Mouse (Mus musculus): ENCODE measurements around the gene Rab33a. TPM values are rescaled to one million over a fixed set of nuclear protein-coding genes. Genes with fewer than 3 reads are reported as not detected.

Gene Rab33a
- polyA plus RNA-seq, 1 experiment from 2014 or later, result 29.9 TPM

GRCm38 (mm10) chrX:48521651-48522050 lies 2.6 kb downstream of the Rab33a start:
- WGBS, result 77% methylated on average over 3 of the region's 3 CpGs
- Histone ChIP-seq H3K4me1 (ENCODE audit: control insufficient read depth, insufficient read depth, low read length) (no peaks in the 10 kb centered on the region), H3K4me3 (ENCODE audit: low read depth, low read length) (no peak overlapping the region), H3K27ac (ENCODE audit: low read depth, low read length) (no peak overlapping the region), H3K27me3 (ENCODE audit: control insufficient read depth, insufficient read depth, low read length) (no peaks in the 10 kb centered on the region), H3K4me2 (ENCODE audit: low read depth) (no peak overlapping the region), H3K9ac (ENCODE audit: low read length) (no peak overlapping the region), H3K9me3 (ENCODE audit: control insufficient read depth, low read length) (no peaks in the 10 kb centered on the region), H3K36me3 (ENCODE audit: control insufficient read depth, insufficient read depth, low read length) (no peaks in the 10 kb centered on the region)
- ATAC-seq (ENCODE audit: insufficient read depth, low FRiP score, low TSS enrichment), result no peak
- no peak for DNase-seq (ENCODE audit: low spot score)

GRCm38 (mm10) chrX:48523512-48523911 lies 4.4 kb downstream of the Rab33a start:
- no peaks in the 10 kb centered on the region for H3K4me1 ChIP-seq (ENCODE audit: control insufficient read depth, insufficient read depth, low read length)
- H3K4me2 ChIP-seq (ENCODE audit: low read depth), result no peak overlapping the region
- no peaks in the 10 kb centered on the region for H3K9me3 ChIP-seq (ENCODE audit: control insufficient read depth, low read length)
- no peak overlapping the region for H3K27ac ChIP-seq (ENCODE audit: low read depth, low read length)
- no peak overlapping the region for H3K9ac ChIP-seq (ENCODE audit: low read length)
- DNase-seq (ENCODE audit: low spot score) (no peak), ATAC-seq (ENCODE audit: insufficient read depth, low FRiP score, low TSS enrichment) (no peak)
- H3K4me3 ChIP-seq (ENCODE audit: low read depth, low read length), result no peak overlapping the region
- 71% methylated on average over 3 of the region's 3 CpGs for WGBS
- no peaks in the 10 kb centered on the region for H3K27me3 ChIP-seq (ENCODE audit: control insufficient read depth, insufficient read depth, low read length)
- H3K36me3 ChIP-seq (ENCODE audit: control insufficient read depth, insufficient read depth, low read length), result no peaks in the 10 kb centered on the region

- Histone ChIP-seq H3K4me2 (ENCODE audit: low read depth) (no peak overlapping the region), H3K36me3 (ENCODE audit: control insufficient read depth, insufficient read depth, low read length) (no peaks in the 10 kb centered on the region), H3K9me3 (ENCODE audit: control insufficient read depth, low read length) (no peaks in the 10 kb centered on the region), H3K9ac (ENCODE audit: low read length) (no peak overlapping the region), H3K4me3 (ENCODE audit: low read depth, low read length) (no peak overlapping the region), H3K27me3 (ENCODE audit: control insufficient read depth, insufficient read depth, low read length) (no peaks in the 10 kb centered on the region), H3K4me1 (ENCODE audit: control insufficient read depth, insufficient read depth, low read length) (no peaks in the 10 kb centered on the region), H3K27ac (ENCODE audit: low read depth, low read length) (no peak overlapping the region)
- DNase-seq (ENCODE audit: low spot score) (no peak), ATAC-seq (ENCODE audit: insufficient read depth, low FRiP score, low TSS enrichment) (no peak)
- WGBS, result 80% methylated on average over 1 of the region's 1 CpGs
These were observed 6.2 kb downstream of the Rab33a start for GRCm38 (mm10) chrX:48525332-48525731.

- no peak overlapping the region for H3K4me3 ChIP-seq (ENCODE audit: low read depth, low read length)
- no peaks in the 10 kb centered on the region for H3K36me3 ChIP-seq (ENCODE audit: control insufficient read depth, insufficient read depth, low read length)
- no peaks in the 10 kb centered on the region for H3K4me1 ChIP-seq (ENCODE audit: control insufficient read depth, insufficient read depth, low read length)
- no peak for DNase-seq (ENCODE audit: low spot score)
- no peak for ATAC-seq (ENCODE audit: insufficient read depth, low FRiP score, low TSS enrichment)
- no peaks in the 10 kb centered on the region for H3K9me3 ChIP-seq (ENCODE audit: control insufficient read depth, low read length)
- no peak overlapping the region for H3K9ac ChIP-seq (ENCODE audit: low read length)
- no peak overlapping the region for H3K4me2 ChIP-seq (ENCODE audit: low read depth)
- no peaks in the 10 kb centered on the region for H3K27me3 ChIP-seq (ENCODE audit: control insufficient read depth, insufficient read depth, low read length)
- H3K27ac ChIP-seq (ENCODE audit: low read depth, low read length), result no peak overlapping the region
- WGBS, result 73% methylated on average over 8 of the region's 8 CpGs
These were observed 6.8 kb downstream of the Rab33a start for GRCm38 (mm10) chrX:48525866-48526265.

- H3K4me2 ChIP-seq (ENCODE audit: low read depth), result no peak overlapping the region
- H3K4me1 ChIP-seq (ENCODE audit: control insufficient read depth, insufficient read depth, low read length), result no peaks in the 10 kb centered on the region
- 64% methylated on average over 3 of the region's 3 CpGs for WGBS
- DNase-seq (ENCODE audit: low spot score), result no peak
- H3K9ac ChIP-seq (ENCODE audit: low read length), result no peak overlapping the region
- no peak overlapping the region for H3K4me3 ChIP-seq (ENCODE audit: low read depth, low read length)
- no peaks in the 10 kb centered on the region for H3K36me3 ChIP-seq (ENCODE audit: control insufficient read depth, insufficient read depth, low read length)
- H3K27ac ChIP-seq (ENCODE audit: low read depth, low read length), result no peak overlapping the region
- no peak for ATAC-seq (ENCODE audit: insufficient read depth, low FRiP score, low TSS enrichment)
- no peaks in the 10 kb centered on the region for H3K9me3 ChIP-seq (ENCODE audit: control insufficient read depth, low read length)
- no peaks in the 10 kb centered on the region for H3K27me3 ChIP-seq (ENCODE audit: control insufficient read depth, insufficient read depth, low read length)
These were observed 7.3 kb downstream of the Rab33a start for GRCm38 (mm10) chrX:48526435-48526834.

- WGBS, result 40% methylated on average over 3 of the region's 3 CpGs
These were observed 13.1 kb downstream of the Rab33a start for GRCm38 (mm10) chrX:48532175-48532574.

More at GRCm38 (mm10) chrX:48532175-48532574, 13.1 kb downstream of the Rab33a start:
- no peak overlapping the region for H3K27ac ChIP-seq (ENCODE audit: low read depth, low read length)
- no peak overlapping the region for H3K4me3 ChIP-seq (ENCODE audit: low read depth, low read length)
- H3K4me2 ChIP-seq (ENCODE audit: low read depth), result no peak overlapping the region
- H3K4me1 ChIP-seq (ENCODE audit: control insufficient read depth, insufficient read depth, low read length), result no peaks in the 10 kb centered on the region
- no peaks in the 10 kb centered on the region for H3K36me3 ChIP-seq (ENCODE audit: control insufficient read depth, insufficient read depth, low read length)
- no peak for ATAC-seq (ENCODE audit: insufficient read depth, low FRiP score, low TSS enrichment)
- no peaks in the 10 kb centered on the region for H3K27me3 ChIP-seq (ENCODE audit: control insufficient read depth, insufficient read depth, low read length)
- no peaks in the 10 kb centered on the region for H3K9me3 ChIP-seq (ENCODE audit: control insufficient read depth, low read length)
- H3K9ac ChIP-seq (ENCODE audit: low read length), result no peak overlapping the region
- peak; percentile 75 for DNase-seq (ENCODE audit: low spot score)

Other genes starting within 250 kb of the Rab33a start
- gene Bcorl1, start 177.9 kb upstream of the Rab33a start, polyA plus RNA-seq (2014; fragmentation: Nextera tagmentation; extraction: Ambion mirVana), result 5.1 and 5.7 TPM in 2 replicates
- 1.9 and 2.3 TPM in 2 replicates for gene Elf4, start 56.2 kb upstream of the Rab33a start, polyA plus RNA-seq (2014; fragmentation: Nextera tagmentation; extraction: Ambion mirVana)
- gene Aifm1, start 5.7 kb upstream of the Rab33a start, polyA plus RNA-seq (2014; fragmentation: Nextera tagmentation; extraction: Ambion mirVana), result 72.3 and 83.0 TPM in 2 replicates
- gene Zfp280c, start 75.2 kb downstream of the Rab33a start, polyA plus RNA-seq (2014; fragmentation: Nextera tagmentation; extraction: Ambion mirVana), result 15.8 and 19.1 TPM in 2 replicates
- gene Slc25a14, start 104.1 kb downstream of the Rab33a start, polyA plus RNA-seq (2014; fragmentation: Nextera tagmentation; extraction: Ambion mirVana), result 26.7 and 27.2 TPM in 2 replicates
- gene Gpr119, start 155.2 kb downstream of the Rab33a start, polyA plus RNA-seq (2014; fragmentation: Nextera tagmentation; extraction: Ambion mirVana), result not detected in 2 replicates
- gene Rbmx2, start 175.7 kb downstream of the Rab33a start, polyA plus RNA-seq (2014; fragmentation: Nextera tagmentation; extraction: Ambion mirVana), result 21.8 and 21.9 TPM in 2 replicates